ENCODE assay signal across 8 mouse cellular contexts in the genomic region with DNA sequence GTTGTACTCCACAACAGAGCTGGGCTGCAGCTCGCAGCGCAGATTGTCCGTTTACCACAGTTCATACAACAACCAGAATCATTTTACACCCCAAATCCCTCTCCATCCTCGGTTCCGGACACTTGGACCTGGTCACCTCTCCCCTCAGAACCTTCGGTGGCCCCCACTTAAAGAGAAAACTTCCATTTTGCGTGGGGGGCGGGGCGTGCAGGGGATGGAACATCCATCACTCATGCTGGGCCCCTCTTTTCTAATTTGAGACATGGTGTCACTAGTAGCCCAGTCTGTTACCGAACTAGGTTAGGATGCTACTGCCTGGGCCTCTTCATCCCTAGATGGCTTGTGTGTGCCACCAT. TPM values are rescaled to one million over a fixed set of nuclear protein-coding genes. Genes with fewer than 3 reads are reported as not detected.
A peak's percentile ranks its signal among the peaks of the same experiment; 100 is the strongest.
DNase-seq lines count a peak whose midpoint lies in the region; ATAC-seq and TF ChIP-seq lines count a peak whose summit lies in the region.

No protein-coding gene starts in this region.

- peak overlapping the region; percentile 83 for H3K27ac ChIP-seq in cerebellum, adult 2 months (ENCODE audit: insufficient read depth, low read length)
- H3K27ac ChIP-seq in hindbrain, embryonic 11.5 days (ENCODE audit: low read depth, low read length) = peak overlapping the region; percentile 84
- H3K27ac ChIP-seq in liver, postnatal 0 days (ENCODE audit: low read depth) = peak overlapping the region; percentile 92

- no peak for ATAC-seq in megakaryocyte, adult 5-6 weeks (ENCODE audit: poor library complexity, severe bottlenecking)
- peak; percentile 18 for ATAC-seq in hindbrain, embryonic 11.5 days (ENCODE audit: low FRiP score)
- no peak for ATAC-seq in liver, postnatal 0 days

- H3K4me1 ChIP-seq in cerebellum, adult 2 months (ENCODE audit: control insufficient read depth, insufficient read depth, low read length) = 0 out of 2 replicates have a peak, but pooled peaks cover 2% of the 10 kb centered on the region
- H3K4me1 ChIP-seq in megakaryocyte, embryonic 14.5 days = peaks cover 37% of the 10 kb centered on the region
- H3K4me1 ChIP-seq in hindbrain, embryonic 11.5 days (replicated peaks; ENCODE audit: control insufficient read depth, insufficient read depth, low read length) = no peaks in the 10 kb centered on the region; the same call in 1 of the 2 replicates
- 0 out of 2 replicates have a peak, but pooled peaks cover 7% of the 10 kb centered on the region for H3K4me1 ChIP-seq in liver, postnatal 0 days (ENCODE audit: insufficient read depth)

- no peak for DNase-seq in cerebellum, adult 2 months
- DNase-seq in cerebellum, adult 11 months = no peak
- DNase-seq in hindbrain, embryonic 11.5 days (ENCODE audit: low spot score) = no peak
- no peak for DNase-seq in liver, postnatal 0 days
- DNase-seq in thymus, postnatal 4 days = peak; percentile 66
- DNase-seq in ovary, postnatal 14 days (ENCODE audit: low spot score) = no peak

- no peak for TF ChIP-seq POLR2A in cerebellum, adult 2 months (IDR thresholded peaks at IDR 0.05; ENCODE audit: borderline replicate concordance, insufficient read depth, low read length)

- H3K9me3 ChIP-seq in megakaryocyte, embryonic 14.5 days = no peaks in the 10 kb centered on the region
- no peaks in the 10 kb centered on the region for H3K9me3 ChIP-seq in hindbrain, embryonic 11.5 days (ENCODE audit: control insufficient read depth, low read length)
- H3K9me3 ChIP-seq in liver, postnatal 0 days (ENCODE audit: low read length) = no peaks in the 10 kb centered on the region

- TF ChIP-seq CTCF in cerebellum, adult 2 months (IDR thresholded peaks at IDR 0.05; ENCODE audit: borderline replicate concordance, insufficient read depth, low read depth, low read length) = no peak
- TF ChIP-seq CTCF in liver, postnatal 0 days (IDR thresholded peaks at IDR 0.05; ENCODE audit: low read depth) = no peak

- no peak for TF ChIP-seq EP300 in liver, postnatal 0 days (IDR thresholded peaks at IDR 0.05; ENCODE audit: low read depth)

- H3K36me3 ChIP-seq in megakaryocyte, embryonic 14.5 days (replicated peaks; ENCODE audit: low read length) = peaks cover 20% of the 10 kb centered on the region
- no peaks in the 10 kb centered on the region for H3K36me3 ChIP-seq in hindbrain, embryonic 11.5 days (ENCODE audit: control insufficient read depth, insufficient read depth, low read length)
- H3K36me3 ChIP-seq in liver, postnatal 0 days (replicated peaks; ENCODE audit: insufficient read depth, low read length) = peaks cover 3% of the 10 kb centered on the region

- 12% methylated on average over 10 of the region's 10 CpGs for WGBS in cerebellum, adult 2 months
- 23% methylated on average over 10 of the region's 10 CpGs for WGBS in hindbrain, embryonic 11.5 days
- WGBS in liver, postnatal 0 days (ENCODE audit: insufficient replicate concordance) = 17% methylated on average over 10 of the region's 10 CpGs

- no peaks in the 10 kb centered on the region for H3K27me3 ChIP-seq in cerebellum, adult 2 months (ENCODE audit: control insufficient read depth, insufficient read depth, low read length)
- H3K27me3 ChIP-seq in megakaryocyte, embryonic 14.5 days (replicated peaks) = no peaks in the 10 kb centered on the region
- H3K27me3 ChIP-seq in hindbrain, embryonic 11.5 days (ENCODE audit: control insufficient read depth, insufficient read depth, low read length) = no peaks in the 10 kb centered on the region
- H3K27me3 ChIP-seq in liver, postnatal 0 days (ENCODE audit: insufficient read depth, low read length) = no peaks in the 10 kb centered on the region

- H3K9ac ChIP-seq in hindbrain, embryonic 11.5 days (ENCODE audit: low read depth, low read length) = peak overlapping the region; percentile 72
- peak overlapping the region; percentile 73 for H3K9ac ChIP-seq in liver, postnatal 0 days (replicated peaks)

- H3K4me3 ChIP-seq in cerebellum, adult 2 months (replicated peaks; ENCODE audit: insufficient read depth, low read depth, low read length) = peak overlapping the region; percentile 60
- H3K4me3 ChIP-seq in megakaryocyte, embryonic 14.5 days (replicated peaks) = peak overlapping the region; percentile 94
- peak overlapping the region; percentile 38 for H3K4me3 ChIP-seq in hindbrain, embryonic 11.5 days (ENCODE audit: low read depth, low read length)
- H3K4me3 ChIP-seq in liver, postnatal 0 days (ENCODE audit: low read depth, low read length) = peak overlapping the region; percentile 53

- peak overlapping the region; percentile 50 for H3K4me2 ChIP-seq in hindbrain, embryonic 11.5 days (replicated peaks; ENCODE audit: low read depth, low read length)
- H3K4me2 ChIP-seq in liver, postnatal 0 days (ENCODE audit: low read depth, low read length) = peak overlapping the region; percentile 91

RNA-seq across cellular contexts. Expression of a gene that starts 0.8 kb away (rescaled TPM):
- polyA plus RNA-seq in cerebellum, adult 2 months (2012; rRNA removed) = 11.1 and 12.4 TPM in 2 replicates
- polyA plus RNA-seq in megakaryocyte, embryonic 14.5 days (2012; ENCODE audit: insufficient read depth, low replicate concordance) = 4.7 and 5.1 TPM in 2 replicates
- total RNA-seq in megakaryocyte, adult 5-6 weeks (2015) = 0.62 and 1.3 TPM in 2 replicates
- total RNA-seq in megakaryocyte, adult 5-6 weeks (2017) = 0.11 and 0.57 TPM in 2 replicates
- 4.3 and 4.9 TPM in 2 replicates for polyA plus RNA-seq in hindbrain, embryonic 11.5 days (2014; fragmentation: Nextera tagmentation; extraction: Ambion mirVana)
- 16.6 TPM in 2 replicates for polyA plus RNA-seq in liver, postnatal 0 days (2015; fragmentation: Nextera tagmentation; extraction: Ambion mirVana)

RNA-seq across cellular contexts. Expression of a gene that starts 9.3 kb away (rescaled TPM):
- polyA plus RNA-seq in cerebellum, adult 2 months (2012; rRNA removed) = 45.3 and 50.2 TPM in 2 replicates
- 84.5 and 137 TPM in 2 replicates for polyA plus RNA-seq in megakaryocyte, embryonic 14.5 days (2012; ENCODE audit: insufficient read depth, low replicate concordance)
- 5.7 and 7.8 TPM in 2 replicates for total RNA-seq in megakaryocyte, adult 5-6 weeks (2015)
- 27.5 and 32.2 TPM in 2 replicates for total RNA-seq in megakaryocyte, adult 5-6 weeks (2017)
- 55.9 and 57.8 TPM in 2 replicates for polyA plus RNA-seq in hindbrain, embryonic 11.5 days (2014; fragmentation: Nextera tagmentation; extraction: Ambion mirVana)
- polyA plus RNA-seq in liver, postnatal 0 days (2015; fragmentation: Nextera tagmentation; extraction: Ambion mirVana) = 32.4 and 32.5 TPM in 2 replicates

RNA-seq across cellular contexts. Expression of a gene that starts 10.2 kb away (rescaled TPM):
- polyA plus RNA-seq in cerebellum, adult 2 months (2012; rRNA removed) = 169 and 171 TPM in 2 replicates
- 39.0 and 51.7 TPM in 2 replicates for polyA plus RNA-seq in megakaryocyte, embryonic 14.5 days (2012; ENCODE audit: insufficient read depth, low replicate concordance)
- total RNA-seq in megakaryocyte, adult 5-6 weeks (2015) = 1.5 and 2.3 TPM in 2 replicates
- total RNA-seq in megakaryocyte, adult 5-6 weeks (2017) = 1.4 and 2.6 TPM in 2 replicates
- 0.59 and 0.97 TPM in 2 replicates for polyA plus RNA-seq in hindbrain, embryonic 11.5 days (2014; fragmentation: Nextera tagmentation; extraction: Ambion mirVana)
- polyA plus RNA-seq in liver, postnatal 0 days (2015; fragmentation: Nextera tagmentation; extraction: Ambion mirVana) = 3.5 and 5.4 TPM in 2 replicates

RNA-seq across cellular contexts. Expression of a gene that starts 19.7 kb away (rescaled TPM):
- polyA plus RNA-seq in cerebellum, adult 2 months (2012; rRNA removed) = 129 and 130 TPM in 2 replicates
- polyA plus RNA-seq in megakaryocyte, embryonic 14.5 days (2012; ENCODE audit: insufficient read depth, low replicate concordance) = 300 and 342 TPM in 2 replicates
- 88.4 and 102 TPM in 2 replicates for total RNA-seq in megakaryocyte, adult 5-6 weeks (2015)
- 79.0 and 80.6 TPM in 2 replicates for total RNA-seq in megakaryocyte, adult 5-6 weeks (2017)
- 342 and 364 TPM in 2 replicates for polyA plus RNA-seq in hindbrain, embryonic 11.5 days (2014; fragmentation: Nextera tagmentation; extraction: Ambion mirVana)
- 128 and 129 TPM in 2 replicates for polyA plus RNA-seq in liver, postnatal 0 days (2015; fragmentation: Nextera tagmentation; extraction: Ambion mirVana)

Comparison
In these comparisons a context has a peak if more than half of its experiments do, and no peak if none do; other contexts are left out.
1. H3K4me3 ChIP-seq: peak in every context shown above with its lines; median percentile 94 in megakaryocyte, embryonic 14.5 days; 60 in cerebellum, adult 2 months; 53 in liver, postnatal 0 days; 38 in hindbrain, embryonic 11.5 days.